Mouse (Mus musculus) forebrain, embryonic 10.5 days (tissue): ENCODE measurements around the gene Dkk3. TPM values are rescaled to one million over a fixed set of nuclear protein-coding genes. Genes with fewer than 3 reads are reported as not detected.

Source experiments
- DNase-seq: peaks from one replicate; pipeline ENCODE4 v3.0.0-alpha.2; 2017; ENCODE audit warnings: low spot score; ENCODE audit errors: extremely low spot score
- H3K27ac ChIP-seq: fragments of 300-500 bp; sonication (generic); 2 replicates; pipeline ENCODE4 v1.5.1; 2016; ENCODE audit warnings: mild to moderate bottlenecking
- H3K27me3 ChIP-seq: fragments of 300-500 bp; sonication (generic); 2 replicates; pipeline ENCODE4 v1.6.1; 2016; ENCODE audit warnings: mild to moderate bottlenecking; ENCODE audit not compliant: poor library complexity, severe bottlenecking
- H3K36me3 ChIP-seq: fragments of 300-500 bp; sonication (generic); replicated peaks from 2 replicates; pipeline ENCODE4 v1.6.1; 2016; ENCODE audit warnings: mild to moderate bottlenecking, moderate library complexity
- H3K4me1 ChIP-seq: fragments of 300-500 bp; sonication (generic); 2 replicates; pipeline ENCODE4 v1.6.1; 2016
- H3K4me3 ChIP-seq: fragments of 300-500 bp; sonication (generic); 2 replicates; pipeline ENCODE4 v1.5.1; 2016; ENCODE audit warnings: mild to moderate bottlenecking, moderate library complexity
- H3K9me3 ChIP-seq: fragments of 300-500 bp; sonication (generic); 2 replicates; pipeline ENCODE4 v1.6.1; 2016; ENCODE audit warnings: mild to moderate bottlenecking, moderate library complexity
- WGBS: fragments of 180-500 bp; shearing (Covaris S2); methylation state at CpG from one replicate; pipeline ENCODE4 v1.1.7; 2016; 5-methylcytosine and 5-hydroxymethylcytosine counted together
- polyA plus RNA-seq: library from polyadenylated mRNA; unstranded; fragments of >200 nt; fragmentation: Nextera tagmentation; extraction: Ambion mirVana; gene quantifications from 2 replicates; pipeline ENCODE4 v1.2.1, GENCODE M21; 2016

Gene Dkk3
- polyA plus RNA-seq, 1 experiment from 2014 or later = 15.0 TPM

DNA sequence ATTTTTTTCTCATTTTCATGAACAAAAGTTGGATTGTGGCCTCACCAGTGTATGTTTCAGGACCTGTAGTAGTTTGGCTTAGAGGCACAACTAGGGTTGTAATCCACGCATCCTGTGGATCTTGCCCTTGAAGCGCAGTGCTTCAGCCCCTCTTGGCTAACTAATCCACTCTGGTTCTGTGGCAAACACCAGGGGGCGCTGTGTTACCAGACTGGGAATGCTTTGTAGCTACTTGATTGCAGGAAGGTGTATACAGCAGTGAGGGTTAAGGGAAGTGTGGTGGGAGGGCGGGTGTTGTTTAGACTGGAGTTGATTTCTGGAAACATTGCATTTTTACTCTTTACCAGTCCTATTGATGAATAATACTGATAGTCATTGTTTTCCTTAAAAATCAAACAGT, 73.8 kb downstream of the Dkk3 start:
- Histone ChIP-seq H3K4me1 (no peaks in the 10 kb centered on the region), H3K9me3 (no peaks in the 10 kb centered on the region), H3K4me3 (no peak overlapping the region), H3K36me3 (peaks cover 92% of the 10 kb centered on the region), H3K27ac (no peak overlapping the region), H3K27me3 (no peaks in the 10 kb centered on the region)
- WGBS = 41% methylated on average over 4 of the region's 4 CpGs
- peak; percentile 84 for DNase-seq

DNA sequence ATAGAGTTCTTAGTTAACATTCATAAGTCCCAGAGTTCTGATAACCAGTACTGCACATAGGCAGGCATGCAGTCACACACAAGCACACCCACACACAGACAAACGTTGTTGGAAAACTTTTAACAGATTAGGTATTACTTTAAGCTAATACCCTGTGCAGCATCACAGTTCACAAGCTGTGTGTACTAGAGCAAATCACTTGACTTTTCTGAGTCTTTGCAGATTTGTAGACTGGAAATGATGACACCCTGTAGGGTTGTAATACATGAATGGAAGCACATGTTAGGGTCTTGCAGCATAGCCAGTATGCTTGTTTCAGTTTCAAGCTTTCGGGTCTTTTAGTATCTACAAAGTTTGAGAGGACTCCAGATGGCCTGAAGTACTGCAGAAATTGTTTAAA, 74.6 kb downstream of the Dkk3 start:
- Histone ChIP-seq H3K27ac (no peak overlapping the region), H3K36me3 (peaks cover 91% of the 10 kb centered on the region), H3K9me3 (no peaks in the 10 kb centered on the region), H3K4me3 (no peak overlapping the region), H3K4me1 (no peaks in the 10 kb centered on the region), H3K27me3 (no peaks in the 10 kb centered on the region)
- no peak for DNase-seq
- 89% methylated on average over 2 of the region's 2 CpGs for WGBS

DNA sequence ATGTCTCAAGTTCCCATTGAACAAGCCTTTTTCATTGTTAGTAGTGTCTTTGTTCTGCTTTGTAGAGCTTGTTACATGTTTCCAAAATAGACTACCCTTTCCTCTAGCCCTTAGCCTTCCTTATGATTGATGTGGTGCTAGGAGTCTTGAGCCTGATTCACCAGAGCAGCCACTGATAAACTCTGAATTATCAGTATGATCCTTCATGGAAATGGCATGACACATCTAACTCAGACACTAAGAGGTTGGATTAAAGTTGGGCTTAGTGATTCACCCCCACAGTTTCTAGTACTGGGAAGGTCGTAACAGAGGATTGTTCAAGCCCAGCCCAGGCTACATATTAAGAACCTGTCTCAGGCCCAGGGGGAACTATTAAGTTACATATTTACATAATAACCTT, 76.2 kb downstream of the Dkk3 start:
- no peaks in the 10 kb centered on the region for H3K27me3 ChIP-seq
- no peak overlapping the region for H3K4me3 ChIP-seq
- no peak for DNase-seq
- no peaks in the 10 kb centered on the region for H3K4me1 ChIP-seq
- WGBS = 92% methylated on average over 1 of the region's 1 CpGs
- H3K36me3 ChIP-seq = peaks cover 88% of the 10 kb centered on the region
- H3K9me3 ChIP-seq = no peaks in the 10 kb centered on the region
- H3K27ac ChIP-seq = no peak overlapping the region

DNA sequence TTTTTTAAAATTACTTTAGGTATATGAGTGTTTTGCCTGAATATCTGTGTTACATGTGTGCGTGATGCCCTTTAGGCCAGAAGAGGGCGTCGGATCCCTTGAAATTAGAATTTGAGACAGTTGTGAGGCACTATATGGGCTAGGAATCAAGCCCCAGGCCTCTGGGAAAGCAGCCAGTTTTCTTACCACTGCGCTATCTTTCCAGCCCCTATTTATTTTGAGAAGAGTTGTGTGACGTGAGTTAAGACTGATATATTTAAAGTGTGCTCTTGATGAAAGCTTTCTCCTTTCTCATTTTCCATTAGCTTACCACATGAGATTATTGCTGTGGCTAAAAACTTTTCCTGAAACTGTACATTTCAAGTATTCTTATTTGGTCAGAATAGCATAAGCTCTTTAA, 84.0 kb downstream of the Dkk3 start:
- 89% methylated on average over 5 of the region's 5 CpGs for whole genome bisulfite sequencing
- no peak overlapping the region for H3K27ac ChIP-seq
- peaks cover 79% of the 10 kb centered on the region for H3K36me3 ChIP-seq
- no peaks in the 10 kb centered on the region for H3K9me3 ChIP-seq
- no peak for DNase-seq
- H3K27me3 ChIP-seq = no peaks in the 10 kb centered on the region
- no peaks in the 10 kb centered on the region for H3K4me1 ChIP-seq
- no peak overlapping the region for H3K4me3 ChIP-seq

Other genes starting within 250 kb of the Dkk3 start
- gene Usp47, start 135.6 kb downstream of the Dkk3 start, polyA plus RNA-seq = 86.0 and 88.3 TPM in 2 replicates
- gene Mical2, start 66.8 kb upstream of the Dkk3 start, polyA plus RNA-seq = 0.87 and 0.88 TPM in 2 replicates